Mouse (Mus musculus) MN1 (cell line): ENCODE results near the gene Ctla4.

Source experiments
- DNase-seq: peaks from one replicate; pipeline ENCODE4 v3.0.0-alpha.2; 2016; ENCODE audit warnings: low spot score

The Ctla4 gene

GRCm38 (mm10) chr1:60886981-60887380 lies at the start of gene Ctla4:
TSS of gene Ctla4 (plus strand) at chr1:60887000.
- DNase-seq = no peak

- DNase-seq = peak; percentile 18
Observed at GRCm38 (mm10) chr1:60839161-60839560, 47.6 kb upstream of the Ctla4 start.

GRCm38 (mm10) chr1:60845318-60846060 lies 41.3 kb upstream of the Ctla4 start:
- no peak for DNase-seq

GRCm38 (mm10) chr1:60846616-60847275 lies 40.1 kb upstream of the Ctla4 start:
- DNase-seq = no peak

GRCm38 (mm10) chr1:60849112-60849511 lies 37.7 kb upstream of the Ctla4 start:
- DNase-seq = no peak

- no peak for DNase-seq
Observed at GRCm38 (mm10) chr1:60849816-60850215, 37.0 kb upstream of the Ctla4 start.

- no peak for DNase-seq
Observed at GRCm38 (mm10) chr1:60851041-60851781, 35.6 kb upstream of the Ctla4 start.

GRCm38 (mm10) chr1:60852075-60852769 lies 34.6 kb upstream of the Ctla4 start:
- DNase-seq = no peak

- no peak for DNase-seq
Observed at GRCm38 (mm10) chr1:60852770-60853147, 34.0 kb upstream of the Ctla4 start.

- no peak for DNase-seq
Observed at GRCm38 (mm10) chr1:60853330-60853956, 33.4 kb upstream of the Ctla4 start.

- no peak for DNase-seq
Observed at GRCm38 (mm10) chr1:60853991-60854390, 32.8 kb upstream of the Ctla4 start.

GRCm38 (mm10) chr1:60857351-60858220 lies 29.2 kb upstream of the Ctla4 start:
- peak; percentile 25 for DNase-seq

- no peak for DNase-seq
Observed at GRCm38 (mm10) chr1:60859159-60859558, 27.6 kb upstream of the Ctla4 start.

GRCm38 (mm10) chr1:60859842-60860241 lies 27.0 kb upstream of the Ctla4 start:
- DNase-seq = peak; percentile 56

GRCm38 (mm10) chr1:60860357-60860946 lies 26.3 kb upstream of the Ctla4 start:
- peak; percentile 76 for DNase-seq

GRCm38 (mm10) chr1:60860955-60861354 lies 25.8 kb upstream of the Ctla4 start:
- no peak for DNase-seq

GRCm38 (mm10) chr1:60861431-60861830 lies 25.4 kb upstream of the Ctla4 start:
- DNase-seq = no peak

GRCm38 (mm10) chr1:60862510-60862909 lies 24.3 kb upstream of the Ctla4 start:
- no peak for DNase-seq

- DNase-seq = no peak
Observed at GRCm38 (mm10) chr1:60862951-60863461, 23.8 kb upstream of the Ctla4 start.

- no peak for DNase-seq
Observed at GRCm38 (mm10) chr1:60863701-60864100, 23.1 kb upstream of the Ctla4 start.
